Mouse (Mus musculus): ENCODE measurements at regions not wholly inside any gene's neighbourhood (a gene's known extent, or its start where the extent isn't known, plus 50 kb on each side); places are given as distances from the start of the nearest gene placed in this dataset.
"Not testable (repeated sequence)": the region's sequence is repeated elsewhere in the genome, so short reads cannot be mapped to it uniquely, and the experiment has no call there.

DNA sequence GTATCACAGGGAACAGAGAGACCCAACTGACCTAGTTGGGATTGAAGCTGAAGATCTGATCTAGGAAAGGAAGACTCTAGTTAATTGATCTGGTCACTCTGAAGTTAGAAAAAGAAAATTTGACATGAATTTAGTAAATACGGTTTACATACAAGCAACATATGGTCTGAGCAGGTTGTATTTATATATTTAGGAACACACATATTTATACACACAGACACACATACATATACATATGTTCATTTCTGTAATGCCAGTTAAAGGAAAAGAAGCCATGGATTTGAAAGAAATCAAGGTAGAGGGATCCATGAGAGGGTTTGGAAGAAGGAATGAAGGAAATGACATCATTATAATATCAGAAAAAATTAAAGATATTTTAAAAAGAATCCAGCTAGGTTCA is 187.7 kb upstream of the Dlgap1 start:
- ATAC-seq (replicated peaks; ENCODE audit: low read depth, poor library complexity, severe bottlenecking), result no peak

DNA sequence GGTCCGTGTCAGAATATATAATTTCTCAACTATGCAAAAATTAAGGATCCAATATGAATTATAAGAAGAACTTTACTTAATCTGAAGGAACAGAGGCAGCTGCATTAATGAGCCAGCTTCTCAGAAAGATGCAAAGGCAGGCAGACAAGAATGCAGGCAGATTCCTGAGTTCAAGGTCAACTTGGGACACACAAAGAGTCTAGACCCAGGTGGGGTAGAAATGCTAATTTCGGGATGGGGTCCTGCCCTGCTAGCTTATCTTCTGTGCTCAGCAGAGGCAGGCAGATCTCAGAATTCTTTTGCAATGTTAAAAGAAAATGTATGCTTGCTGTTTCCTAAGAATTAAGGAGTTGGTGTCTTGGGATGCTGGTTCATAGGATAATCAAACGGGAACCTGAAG is 181.9 kb upstream of the Dlgap1 start:
- ATAC-seq (replicated peaks; ENCODE audit: low read depth, poor library complexity, severe bottlenecking), result no peak

DNA sequence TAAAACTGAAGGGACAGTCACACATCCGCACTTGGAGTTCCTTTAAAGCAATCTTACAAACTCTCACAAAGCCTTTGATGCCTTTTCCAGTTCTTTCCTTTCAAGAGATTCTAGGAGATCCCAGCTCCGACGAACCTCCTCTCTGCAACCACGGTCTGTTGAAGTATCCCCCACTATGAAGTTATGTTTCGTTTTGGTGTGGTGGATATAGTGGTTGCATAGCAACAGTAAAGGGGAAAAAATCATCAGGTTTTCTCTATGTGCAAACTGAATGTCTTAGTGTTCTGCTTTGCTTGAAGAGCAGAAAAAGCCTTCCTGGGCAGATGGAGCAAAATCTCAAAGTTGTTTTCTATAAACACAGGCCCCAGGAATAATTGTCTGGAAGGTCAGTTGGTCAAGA is 147.4 kb upstream of the Dlgap1 start:
- ATAC-seq (replicated peaks; ENCODE audit: low read depth, poor library complexity, severe bottlenecking), result no peak

DNA sequence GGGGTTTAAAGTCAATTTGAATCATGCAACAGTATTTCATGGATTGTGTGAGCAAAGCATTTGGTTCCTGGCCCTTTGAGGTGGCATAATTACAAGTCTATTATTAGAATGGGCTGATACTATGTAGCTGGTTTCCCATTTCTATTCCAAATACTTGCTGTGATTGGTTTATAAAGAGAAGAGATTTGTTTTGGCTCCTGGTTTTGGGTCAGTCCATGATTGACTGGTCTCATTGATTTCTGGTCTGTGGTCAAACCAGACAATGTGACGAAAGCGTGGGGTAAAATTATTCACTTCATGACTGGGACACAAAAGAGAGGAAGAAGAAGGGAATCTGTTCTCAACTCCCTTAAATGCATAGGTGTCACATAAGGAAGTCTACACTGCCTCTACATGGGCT is 147.0 kb upstream of the Dlgap1 start:
- no peak for ATAC-seq (replicated peaks; ENCODE audit: low read depth, poor library complexity, severe bottlenecking)

DNA sequence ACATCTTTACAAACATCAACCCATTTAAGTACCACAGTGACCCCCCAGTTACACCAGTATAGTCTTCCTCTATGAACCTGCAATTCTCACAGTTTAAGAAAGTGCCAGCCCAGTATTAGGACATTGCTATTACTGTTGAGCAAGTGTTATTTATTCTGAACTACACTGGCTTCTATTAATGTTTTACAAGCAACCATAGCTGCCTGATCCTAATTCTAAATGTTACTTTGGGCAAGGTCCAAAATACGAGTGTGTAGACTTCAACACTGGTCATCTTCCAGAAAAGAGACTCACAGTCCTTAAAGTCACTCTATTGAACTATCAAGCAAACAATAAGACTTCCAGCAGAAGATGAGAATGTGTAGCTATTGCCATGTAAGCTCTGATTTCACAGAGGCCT is 146.0 kb upstream of the Dlgap1 start:
- ATAC-seq (replicated peaks; ENCODE audit: low read depth, poor library complexity, severe bottlenecking), result no peak

DNA sequence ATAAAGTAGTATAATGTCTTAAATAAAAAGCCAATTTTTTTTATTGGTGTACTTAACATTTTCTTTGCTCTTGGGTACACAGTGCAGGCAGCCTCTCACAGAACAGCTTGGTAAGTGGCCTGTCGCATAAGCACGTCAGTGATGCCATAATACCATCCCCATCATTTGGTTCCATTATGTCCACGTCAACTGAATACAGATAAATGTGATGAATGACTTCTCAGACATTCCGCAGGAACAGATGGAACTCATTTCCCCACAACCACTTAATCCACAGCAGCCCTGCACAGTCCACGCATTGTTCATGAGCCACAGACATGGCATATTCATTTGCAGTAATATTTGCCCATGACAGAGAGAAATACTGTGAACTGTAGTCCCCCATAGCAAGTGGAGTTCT is 127.6 kb upstream of the Dlgap1 start:
- no peak for ATAC-seq (replicated peaks; ENCODE audit: low read depth, poor library complexity, severe bottlenecking)

DNA sequence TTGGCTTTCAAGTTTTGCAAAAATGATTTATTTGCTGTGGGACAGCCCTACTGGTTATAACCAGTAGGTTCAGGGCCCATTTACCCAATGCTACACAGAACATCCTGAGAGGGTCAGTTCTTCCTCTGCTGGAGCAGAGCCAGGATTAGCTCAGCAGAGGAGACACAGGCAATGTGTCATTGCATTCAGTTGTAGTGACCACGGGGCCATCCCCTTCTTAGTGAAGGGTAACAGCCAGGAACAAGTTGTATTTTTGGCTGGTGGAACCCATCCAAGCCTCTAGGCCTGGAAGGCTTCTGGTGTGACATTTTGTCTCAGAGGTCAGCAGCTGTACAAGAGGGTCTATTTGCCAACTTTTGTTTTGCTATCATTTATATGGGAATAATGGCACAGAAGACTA is 120.6 kb upstream of the Dlgap1 start:
- ATAC-seq (replicated peaks; ENCODE audit: low read depth, poor library complexity, severe bottlenecking), result no peak

DNA sequence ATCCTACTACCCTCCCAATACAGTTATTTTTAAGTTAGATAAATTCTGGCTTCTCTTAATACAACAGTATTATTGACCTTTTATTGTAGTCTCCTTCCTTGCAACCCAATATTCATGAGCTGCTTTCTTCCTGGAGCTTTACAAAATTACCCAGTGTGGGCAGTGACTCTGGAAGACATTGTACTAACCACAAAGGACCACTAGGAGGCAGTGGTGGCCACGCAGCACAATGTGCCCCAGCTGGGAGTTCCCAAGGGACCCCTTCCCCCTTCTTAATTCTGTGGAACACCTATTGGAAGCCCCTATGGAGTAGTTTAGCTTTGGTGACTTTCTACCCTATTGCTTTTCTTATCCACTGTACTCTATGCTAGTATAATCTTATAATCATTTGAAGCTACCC is 118.8 kb upstream of the Dlgap1 start:
- no peak for ATAC-seq (replicated peaks; ENCODE audit: low read depth, poor library complexity, severe bottlenecking)

DNA sequence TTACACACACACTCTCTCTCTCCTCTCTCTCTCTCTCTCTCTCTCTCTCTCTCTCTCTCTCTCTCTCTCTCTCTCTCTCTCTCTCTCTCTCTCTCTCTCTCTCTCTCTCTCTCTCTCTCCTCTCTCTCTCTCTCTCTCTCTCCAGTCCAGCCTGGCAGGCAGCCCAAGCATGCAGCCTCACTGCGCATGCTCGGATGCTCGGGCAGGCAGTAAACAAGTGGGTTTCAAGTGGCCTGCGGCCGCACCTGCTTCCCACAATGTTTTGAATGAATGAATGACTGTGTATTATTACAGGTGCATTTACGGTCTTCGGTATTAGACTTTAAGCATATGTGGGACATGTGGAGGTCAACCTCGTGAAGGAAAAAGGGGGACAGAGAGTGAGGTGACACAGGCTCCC is 88.9 kb upstream of the Dlgap1 start:
- ATAC-seq (replicated peaks; ENCODE audit: low read depth, poor library complexity, severe bottlenecking), result not testable (repeated sequence)

DNA sequence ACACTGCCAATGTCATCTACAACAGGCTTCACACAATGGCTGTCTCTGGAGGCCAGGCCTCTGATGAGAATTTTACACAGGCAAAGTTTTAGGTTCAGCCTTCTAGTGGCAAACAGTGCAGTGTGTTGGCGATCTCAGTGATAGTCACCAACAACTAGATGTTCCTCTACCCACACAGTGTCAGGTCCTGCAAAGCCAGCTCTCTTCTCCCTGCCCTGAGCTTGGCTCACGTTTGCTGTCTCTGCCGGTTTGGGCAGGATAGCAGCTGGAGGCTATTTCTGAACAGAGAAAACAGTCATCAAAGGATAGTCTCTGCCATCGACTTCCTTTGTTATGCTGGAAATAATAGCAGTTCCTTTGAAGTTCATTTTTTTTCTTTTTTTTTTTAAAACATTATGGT is 74.9 kb upstream of the Dlgap1 start:
- no peak for ATAC-seq (replicated peaks; ENCODE audit: low read depth, poor library complexity, severe bottlenecking)

Data from common myeloid progenitor, adult 5-6 weeks (primary cell).